Mouse (Mus musculus) limb, embryonic 14.5 days (tissue): ENCODE data around the gene Ptprg. TPM values are rescaled to one million over a fixed set of nuclear protein-coding genes. Genes with fewer than 3 reads are reported as not detected.

Experiments used
- ATAC-seq: fragments of 200-750 bp; cut with Nextera tagmentation; 2 replicates; pipeline ENCODE4 v1.8.0; 2017; ENCODE audit warnings: low read depth, moderate number of reproducible peaks, moderate TSS enrichment; ENCODE audit not compliant: low FRiP score
- DNase-seq: peaks from one replicate; pipeline ENCODE4 v3.0.0-alpha.2; 2015; ENCODE audit warnings: low spot score
- H3K27ac ChIP-seq: fragments of 300-500 bp; sonication (generic); replicated peaks from 2 replicates; pipeline ENCODE4 v1.5.1; 2014; ENCODE audit warnings: low read depth, mild to moderate bottlenecking, low read length, moderate library complexity, mixed read lengths
- H3K27me3 ChIP-seq: fragments of 300-500 bp; sonication (generic); 2 replicates; pipeline ENCODE4 v1.6.1; 2014; ENCODE audit warnings: low read length, mixed read lengths; ENCODE audit not compliant: control insufficient read depth, insufficient read depth
- H3K36me3 ChIP-seq: fragments of 300-500 bp; sonication (generic); 2 replicates; pipeline ENCODE4 v1.6.1; 2014; ENCODE audit warnings: mild to moderate bottlenecking, low read length, moderate library complexity, mixed read lengths; ENCODE audit not compliant: control insufficient read depth, insufficient read depth
- H3K4me1 ChIP-seq: fragments of 300-500 bp; sonication (generic); 2 replicates; pipeline ENCODE4 v1.6.1; 2014; ENCODE audit warnings: antibody characterized with exemption, low read length, mixed read lengths; ENCODE audit not compliant: control insufficient read depth, insufficient read depth
- H3K4me2 ChIP-seq: fragments of 300-500 bp; sonication (generic); replicated peaks from 2 replicates; pipeline ENCODE4 v1.6.1; 2014; ENCODE audit warnings: low read depth, mild to moderate bottlenecking, low read length, moderate library complexity; ENCODE audit not compliant: severe bottlenecking
- H3K4me3 ChIP-seq: fragments of 300-500 bp; sonication (generic); replicated peaks from 2 replicates; pipeline ENCODE4 v1.5.1; 2014; ENCODE audit warnings: low read length
- H3K9ac ChIP-seq: fragments of 300-500 bp; sonication (generic); 2 replicates; pipeline ENCODE4 v1.6.1; 2014; ENCODE audit warnings: mild to moderate bottlenecking, low read depth, low read length, moderate library complexity; ENCODE audit not compliant: severe bottlenecking
- H3K9me3 ChIP-seq: fragments of 300-500 bp; sonication (generic); 2 replicates; pipeline ENCODE4 v1.6.1; 2016; ENCODE audit warnings: low read length; ENCODE audit not compliant: control insufficient read depth
- POLR2A ChIP-seq: fragments of 200-500 bp; IDR thresholded peaks from 2 replicates; pipeline ENCODE4 v1.8.0; 2012; ENCODE audit warnings: inconsistent platforms, mild to moderate bottlenecking, moderate library complexity, borderline replicate concordance; ENCODE audit not compliant: insufficient read depth, insufficient read length; ENCODE audit errors: extremely low read depth
- WGBS: fragments of 180-500 bp; shearing (Covaris S2); extraction: QIAGEN DNeasy Blood & Tissue Kit; methylation state at CpG from one replicate; pipeline ENCODE4 v1.1.7; 2014; 5-methylcytosine and 5-hydroxymethylcytosine counted together
- polyA plus RNA-seq, 2 experiments: library from polyadenylated mRNA; depleted of rRNA in 1 of 2; stranded (reverse) in 1 of 2; unstranded in 1 of 2; fragments of >200 nt; fragmentation: Nextera tagmentation in 1 of 2; extraction: Ambion mirVana in 1 of 2; gene quantifications; 2 replicates each; pipeline versions ENCODE4 v1.2.1 to v1.2.3; 2012 to 2014

Ptprg gene
- polyA plus RNA-seq, 2 experiments = 25.5 to 28.6 TPM

DNA sequence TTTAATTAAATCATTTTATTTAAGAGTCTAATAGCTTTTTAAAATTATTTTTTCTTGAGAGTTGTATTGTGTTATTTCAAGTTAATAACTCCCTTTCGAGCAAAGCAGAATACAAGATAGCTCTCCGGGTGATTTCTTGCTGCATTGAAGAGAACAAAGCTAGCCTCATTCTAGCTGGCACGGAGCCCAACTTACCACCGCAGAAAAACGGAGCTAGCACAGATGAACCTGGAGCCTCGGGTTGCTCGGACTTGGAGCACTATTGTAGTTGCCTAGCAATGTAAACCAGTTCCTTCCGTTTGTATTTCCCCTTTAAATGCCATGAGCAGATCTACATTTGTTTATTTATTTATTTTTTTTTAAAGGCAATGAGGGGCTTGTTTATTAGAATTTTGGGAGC lies 156.5 kb downstream of the Ptprg start:
- Histone ChIP-seq H3K27me3 (no peaks in the 10 kb centered on the region), H3K4me1 (peaks cover 8% of the 10 kb centered on the region), H3K4me2 (no peak overlapping the region), H3K27ac (no peak overlapping the region), H3K9ac (no peak overlapping the region), H3K4me3 (no peak overlapping the region), H3K9me3 (no peaks in the 10 kb centered on the region), H3K36me3 (no peaks in the 10 kb centered on the region)
- DNase-seq = peak; percentile 30
- no peak for ATAC-seq
- 39% methylated on average over 8 of the region's 8 CpGs for WGBS
- TF ChIP-seq POLR2A = no peak

DNA sequence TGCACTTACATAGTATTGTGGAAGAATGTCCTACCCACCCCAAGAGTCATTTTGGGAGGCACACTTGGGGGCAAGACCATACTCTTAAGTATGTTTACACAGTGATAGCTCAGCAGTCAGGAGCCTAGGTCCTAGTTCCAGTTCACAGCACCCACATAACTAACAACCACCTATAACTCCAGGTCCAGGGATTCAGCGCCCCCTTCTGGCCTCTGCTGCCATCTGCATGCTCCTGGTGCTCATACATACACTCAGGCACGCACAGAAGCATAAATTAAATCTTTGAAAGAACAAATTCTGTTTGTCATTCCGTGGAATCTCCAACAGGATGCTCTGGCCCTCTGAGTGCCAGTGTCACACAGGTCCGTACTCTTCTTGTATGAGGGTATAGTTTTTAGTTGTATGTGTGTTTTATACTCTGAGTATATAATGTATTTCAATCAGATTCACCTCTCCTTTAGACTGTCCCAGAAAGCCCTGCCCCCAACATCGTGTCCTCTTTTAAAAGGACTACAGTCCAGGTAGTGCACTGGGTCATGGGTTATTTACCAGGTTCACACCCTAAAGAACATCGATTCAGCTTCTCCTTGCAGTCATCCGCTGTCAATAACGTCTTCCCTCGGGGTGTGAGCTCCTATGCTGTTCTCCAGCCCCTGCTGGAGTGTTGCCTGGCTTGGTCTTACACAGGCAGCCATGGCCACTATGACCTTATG lies 157.2 kb downstream of the Ptprg start:
- H3K4me2 ChIP-seq = no peak overlapping the region

DNA sequence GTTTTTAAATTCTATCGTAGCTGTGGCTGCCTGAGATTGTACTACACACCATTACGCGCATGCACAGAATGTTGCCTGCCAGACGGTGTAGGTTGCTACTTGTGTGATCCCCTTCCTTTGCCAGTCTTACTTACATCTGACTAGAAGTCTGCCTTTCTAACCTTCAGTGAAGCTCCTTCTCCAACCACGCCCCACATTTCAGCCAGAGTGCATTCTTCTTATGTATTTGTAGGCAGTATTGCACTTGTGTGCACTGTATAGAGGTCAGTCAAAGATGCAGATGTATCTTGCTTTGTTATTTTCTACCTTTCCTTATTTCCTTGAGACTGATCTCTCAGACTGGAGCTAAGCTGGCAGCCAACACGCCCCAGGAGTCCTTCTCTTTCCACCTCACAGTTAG lies 158.8 kb downstream of the Ptprg start:
- no peak for DNase-seq
- 89% methylated on average over 6 of the region's 6 CpGs for WGBS
- Histone ChIP-seq H3K4me3 (no peak overlapping the region), H3K4me2 (no peak overlapping the region), H3K9ac (no peak overlapping the region), H3K9me3 (no peaks in the 10 kb centered on the region), H3K4me1 (peaks cover 3% of the 10 kb centered on the region; the same call in 1 of the 2 replicates), H3K36me3 (no peaks in the 10 kb centered on the region), H3K27me3 (no peaks in the 10 kb centered on the region), H3K27ac (no peak overlapping the region)
- TF ChIP-seq POLR2A = no peak
- ATAC-seq = no peak

More for the DNA sequence above, 157.2 kb downstream of the Ptprg start:
- Histone ChIP-seq H3K27ac (no peak overlapping the region), H3K4me1 (peaks cover 3% of the 10 kb centered on the region; the same call in 1 of the 2 replicates), H3K36me3 (no peaks in the 10 kb centered on the region), H3K27me3 (no peaks in the 10 kb centered on the region), H3K9me3 (no peaks in the 10 kb centered on the region), H3K9ac (no peak overlapping the region), H3K4me3 (no peak overlapping the region)
- no peak for TF ChIP-seq POLR2A
- 87% methylated on average over 9 of the region's 9 CpGs for WGBS
- DNase-seq (no peak), ATAC-seq (no peak)

DNA sequence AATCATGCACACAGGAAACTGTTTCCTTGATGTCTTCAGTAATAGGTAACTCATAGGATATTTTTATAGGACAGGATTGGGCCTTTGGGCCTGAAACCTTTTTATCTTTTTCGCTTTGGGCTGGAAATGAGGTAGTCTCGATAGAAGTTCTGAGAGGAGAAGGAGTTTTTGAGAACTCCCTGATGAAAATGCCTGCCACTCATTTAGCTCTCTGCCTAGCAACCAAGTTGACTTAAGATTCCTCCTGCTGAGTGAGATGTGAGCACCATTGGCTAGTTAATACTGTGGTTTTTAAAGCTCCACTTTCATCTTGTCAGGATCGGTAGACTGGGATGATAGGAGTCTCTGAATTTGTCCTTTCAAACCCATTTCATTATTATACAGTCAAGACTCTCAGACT lies 162.9 kb downstream of the Ptprg start:
- TF ChIP-seq POLR2A = no peak
- Histone ChIP-seq H3K9me3 (no peaks in the 10 kb centered on the region), H3K36me3 (no peaks in the 10 kb centered on the region), H3K27ac (no peak overlapping the region), H3K4me3 (no peak overlapping the region), H3K9ac (no peak overlapping the region), H3K4me1 (no peaks in the 10 kb centered on the region), H3K4me2 (no peak overlapping the region), H3K27me3 (no peaks in the 10 kb centered on the region)
- no peak for DNase-seq
- WGBS = 74% methylated on average over 3 of the region's 3 CpGs
- no peak for ATAC-seq

DNA sequence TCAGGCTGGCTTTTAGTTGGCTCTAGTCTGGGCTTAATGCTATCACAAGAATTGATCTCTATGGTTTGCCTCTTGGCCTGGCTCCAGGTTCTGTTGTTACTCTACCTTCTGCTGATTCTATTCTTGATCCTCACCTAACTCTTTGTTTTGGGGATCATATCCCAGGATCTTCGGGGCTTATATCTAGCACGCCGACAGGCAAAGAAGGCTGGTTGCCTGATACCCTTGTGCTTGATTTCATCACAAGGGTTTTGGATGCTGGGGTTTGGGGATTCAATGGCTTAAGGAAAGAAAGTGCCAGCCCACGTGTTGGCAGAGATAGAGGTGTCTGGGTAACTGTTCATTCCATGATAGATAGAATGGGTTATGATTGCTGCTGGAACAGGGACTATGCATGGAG lies 164.9 kb downstream of the Ptprg start:
- Histone ChIP-seq H3K36me3 (no peaks in the 10 kb centered on the region), H3K27me3 (no peaks in the 10 kb centered on the region), H3K4me1 (no peaks in the 10 kb centered on the region), H3K4me2 (no peak overlapping the region), H3K4me3 (no peak overlapping the region), H3K27ac (no peak overlapping the region), H3K9ac (no peak overlapping the region), H3K9me3 (no peaks in the 10 kb centered on the region)
- no peak for TF ChIP-seq POLR2A
- ATAC-seq = no peak
- no peak for DNase-seq
- 83% methylated on average over 4 of the region's 4 CpGs for WGBS

DNA sequence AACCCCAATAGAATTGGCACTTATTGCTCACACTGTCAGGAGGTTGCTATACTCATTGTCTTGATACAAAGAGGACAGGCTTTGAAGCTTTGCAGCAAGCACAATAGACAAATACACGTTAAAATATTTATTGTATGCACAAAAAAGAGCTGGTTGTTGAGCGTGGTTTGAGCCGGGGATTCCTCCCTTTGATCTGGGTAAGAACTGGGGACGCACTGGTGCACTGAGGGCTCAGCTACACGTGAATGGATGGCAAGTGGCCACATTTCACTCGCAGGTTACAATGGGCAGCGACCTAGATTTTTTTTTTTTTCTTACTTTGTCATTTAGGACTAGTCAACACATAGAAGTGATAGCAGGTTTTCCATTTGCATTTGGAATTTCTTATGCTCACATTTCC lies 165.9 kb downstream of the Ptprg start:
- no peaks in the 10 kb centered on the region for H3K36me3 ChIP-seq
- DNase-seq (no peak), ATAC-seq (no peak)
- WGBS = 72% methylated on average over 7 of the region's 7 CpGs
- H3K27ac ChIP-seq = no peak overlapping the region
- TF ChIP-seq POLR2A = no peak
- no peaks in the 10 kb centered on the region for H3K27me3 ChIP-seq
- H3K9ac ChIP-seq = no peak overlapping the region
- H3K4me2 ChIP-seq = no peak overlapping the region
- H3K4me1 ChIP-seq = no peaks in the 10 kb centered on the region
- no peaks in the 10 kb centered on the region for H3K9me3 ChIP-seq
- H3K4me3 ChIP-seq = no peak overlapping the region
